Mouse (Mus musculus): ENCODE data around the gene Sox11. TPM values are rescaled to one million over a fixed set of nuclear protein-coding genes. Genes with fewer than 3 reads are reported as not detected.

Gene Sox11
- polyA plus RNA-seq (2015; fragmentation: Nextera tagmentation; extraction: Ambion mirVana), result 11.7 and 12.1 TPM in 2 replicates

DNA sequence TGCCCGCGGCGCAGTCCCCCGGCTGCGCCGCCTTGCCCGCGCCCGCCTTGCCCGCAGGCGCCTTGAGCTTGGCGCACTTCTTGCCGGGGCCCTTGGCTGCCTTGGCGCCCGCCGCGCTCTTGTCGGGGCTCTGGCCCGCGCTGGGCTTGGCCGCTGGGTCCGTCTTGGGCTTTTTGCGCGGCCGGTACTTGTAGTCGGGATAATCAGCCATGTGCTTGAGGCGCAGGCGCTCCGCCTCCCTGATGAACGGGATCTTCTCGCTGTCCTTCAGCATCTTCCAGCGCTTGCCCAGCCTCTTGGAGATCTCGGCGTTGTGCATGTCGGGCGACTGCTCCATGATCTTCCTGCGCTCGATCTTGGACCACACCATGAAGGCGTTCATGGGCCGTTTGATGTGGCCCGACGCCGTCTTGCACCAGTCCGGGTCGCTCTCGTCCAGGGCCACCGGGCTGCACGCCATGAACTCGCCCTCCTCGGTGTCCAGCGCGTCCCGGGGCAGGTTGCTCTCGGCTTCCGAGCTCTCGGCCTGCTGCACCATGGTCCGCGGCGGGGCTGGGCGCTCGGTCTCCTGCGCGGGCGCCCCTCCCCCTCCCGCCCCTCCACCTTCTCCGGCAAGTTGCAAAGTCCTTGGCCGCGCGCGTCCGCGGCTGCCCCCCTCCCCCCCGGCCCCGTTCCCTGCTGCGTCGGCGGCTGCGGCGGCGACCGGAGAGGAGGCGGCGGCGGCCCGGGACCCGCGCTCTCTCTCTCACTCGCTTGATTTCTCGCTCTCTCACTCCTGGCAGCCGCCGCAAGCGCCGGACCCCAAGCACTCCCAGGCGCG lies at the start of gene Sox11:
Gene Sox11 (minus strand): TSS at position 704 of the 820 bp plus-strand sequence.
- ATAC-seq (replicated peaks; ENCODE audit: extremely low read depth, insufficient read depth, low FRiP score), result peak; percentile 37
- Histone ChIP-seq H3K36me3 (ENCODE audit: control insufficient read depth, insufficient read depth) (no peaks in the 10 kb centered on the region), H3K27ac (ENCODE audit: low read length) (peak within 1 kb of the TSS; percentile 94), H3K9me3 (replicated peaks; ENCODE audit: control insufficient read depth, low read length) (no peaks in the 10 kb centered on the region), H3K9ac (ENCODE audit: low read length) (peak within 1 kb of the TSS; percentile 81), H3K4me2 (ENCODE audit: low read depth, low read length) (peak within 1 kb of the TSS; percentile 75), H3K27me3 (ENCODE audit: control insufficient read depth, insufficient read depth, low read length) (no peaks in the 10 kb centered on the region), H3K4me3 (ENCODE audit: low read length) (peak within 1 kb of the TSS; percentile 72), H3K4me1 (ENCODE audit: control insufficient read depth, insufficient read depth, low read length) (no peaks in the 10 kb centered on the region; the same call in 1 of the 2 replicates)
- under 1% methylated on average over 91 of the region's 95 CpGs for WGBS

GRCm38 (mm10) chr12:27391652-27392305 lies 49.4 kb upstream of the Sox11 start:
- Histone ChIP-seq H3K4me1 (ENCODE audit: control insufficient read depth, insufficient read depth, low read length) (peaks cover 7% of the 10 kb centered on the region), H3K27ac (ENCODE audit: low read length) (no peak overlapping the region), H3K9ac (ENCODE audit: low read length) (no peak overlapping the region), H3K4me3 (ENCODE audit: low read length) (no peak overlapping the region), H3K36me3 (ENCODE audit: control insufficient read depth, insufficient read depth) (no peaks in the 10 kb centered on the region), H3K27me3 (ENCODE audit: control insufficient read depth, insufficient read depth, low read length) (no peaks in the 10 kb centered on the region), H3K9me3 (replicated peaks; ENCODE audit: control insufficient read depth, low read length) (no peaks in the 10 kb centered on the region), H3K4me2 (ENCODE audit: low read depth, low read length) (no peak overlapping the region)
- 52% methylated on average over 7 of the region's 7 CpGs for WGBS
- no peak for ATAC-seq (replicated peaks; ENCODE audit: extremely low read depth, insufficient read depth, low FRiP score)

DNA sequence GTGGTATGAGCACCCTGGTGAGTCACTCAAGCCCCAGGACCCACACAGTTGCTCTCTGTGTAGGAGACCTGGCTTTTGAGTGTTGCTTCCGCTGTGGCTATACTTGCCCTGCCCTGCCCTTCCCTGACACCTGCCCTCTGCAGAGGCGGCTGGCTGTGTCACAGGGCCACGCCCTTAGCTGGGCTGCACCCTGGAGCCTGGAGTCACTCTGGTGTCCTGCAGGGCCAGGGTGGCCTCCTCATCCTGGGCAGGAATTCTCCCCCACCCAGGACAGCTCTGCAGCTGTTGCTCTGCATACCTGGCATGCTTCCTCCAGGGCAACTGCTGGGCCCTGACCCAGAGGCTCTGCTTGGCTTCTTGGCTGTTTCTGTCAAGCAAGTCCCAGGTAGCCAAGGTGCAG lies 48.1 kb upstream of the Sox11 start:
- H3K4me1 ChIP-seq (ENCODE audit: control insufficient read depth, insufficient read depth, low read length), result peaks cover 7% of the 10 kb centered on the region
- ATAC-seq (replicated peaks; ENCODE audit: extremely low read depth, insufficient read depth, low FRiP score), result no peak; the same call in 1 of the 2 replicates
- no peaks in the 10 kb centered on the region for H3K27me3 ChIP-seq (ENCODE audit: control insufficient read depth, insufficient read depth, low read length)
- no peaks in the 10 kb centered on the region for H3K36me3 ChIP-seq (ENCODE audit: control insufficient read depth, insufficient read depth)
- H3K9ac ChIP-seq (ENCODE audit: low read length), result no peak overlapping the region
- WGBS, result 35% methylated on average over 3 of the region's 3 CpGs
- no peak overlapping the region for H3K4me2 ChIP-seq (ENCODE audit: low read depth, low read length)
- no peaks in the 10 kb centered on the region for H3K9me3 ChIP-seq (replicated peaks; ENCODE audit: control insufficient read depth, low read length)
- H3K4me3 ChIP-seq (ENCODE audit: low read length), result no peak overlapping the region
- 0 out of 2 replicates have a peak overlapping the region, but pooled peaks have one; percentile 4 for H3K27ac ChIP-seq (ENCODE audit: low read length)

DNA sequence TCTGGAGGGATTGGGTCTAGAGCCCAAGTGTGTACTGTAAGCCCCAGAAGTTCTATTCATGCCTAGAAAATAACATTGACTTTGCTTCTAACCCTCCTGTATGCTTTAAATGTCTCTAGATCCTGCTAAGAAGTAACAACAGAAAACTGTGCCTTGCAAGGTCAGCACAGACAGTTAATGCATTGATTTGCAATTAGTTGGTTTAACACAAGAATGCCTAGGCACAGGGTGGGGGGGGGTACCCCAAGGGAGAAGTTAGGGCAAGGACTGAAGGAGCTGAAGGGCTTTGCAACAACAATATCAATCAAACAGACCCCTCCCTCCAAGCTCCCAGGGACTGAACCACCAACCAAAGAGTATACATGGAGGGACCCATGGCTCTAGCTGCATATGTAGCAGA lies 47.1 kb upstream of the Sox11 start:
- Histone ChIP-seq H3K36me3 (ENCODE audit: control insufficient read depth, insufficient read depth) (no peaks in the 10 kb centered on the region), H3K9me3 (replicated peaks; ENCODE audit: control insufficient read depth, low read length) (no peaks in the 10 kb centered on the region), H3K27me3 (ENCODE audit: control insufficient read depth, insufficient read depth, low read length) (no peaks in the 10 kb centered on the region), H3K4me3 (ENCODE audit: low read length) (no peak overlapping the region), H3K4me2 (ENCODE audit: low read depth, low read length) (no peak overlapping the region), H3K9ac (ENCODE audit: low read length) (no peak overlapping the region), H3K27ac (ENCODE audit: low read length) (no peak overlapping the region), H3K4me1 (ENCODE audit: control insufficient read depth, insufficient read depth, low read length) (peaks cover 7% of the 10 kb centered on the region)
- ATAC-seq (replicated peaks; ENCODE audit: extremely low read depth, insufficient read depth, low FRiP score), result no peak

DNA sequence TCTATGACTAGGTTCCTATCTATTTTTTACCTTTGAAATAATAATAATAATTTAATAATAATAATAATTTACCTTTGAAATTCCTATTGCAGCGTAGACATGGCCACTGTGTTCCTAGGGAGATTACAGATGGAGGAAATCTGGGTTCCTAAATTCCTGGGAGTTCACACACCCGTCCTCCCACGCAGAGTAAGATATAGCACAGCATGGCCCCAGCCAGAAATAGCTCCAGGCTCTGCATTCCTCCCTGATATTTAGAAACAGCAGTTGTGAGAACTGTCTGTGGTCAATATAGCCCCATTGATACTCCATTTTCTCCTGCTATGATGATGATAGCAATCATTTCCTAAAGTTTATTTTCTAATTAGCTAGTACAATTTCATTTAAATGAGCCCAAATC lies 30.1 kb upstream of the Sox11 start:
- WGBS, result 22% methylated on average over 3 of the region's 3 CpGs
- H3K4me2 ChIP-seq (ENCODE audit: low read depth, low read length), result no peak overlapping the region
- ATAC-seq (replicated peaks; ENCODE audit: extremely low read depth, insufficient read depth, low FRiP score), result peak; percentile 58; the same call in 1 of the 2 replicates
- no peak overlapping the region for H3K9ac ChIP-seq (ENCODE audit: low read length)
- H3K27me3 ChIP-seq (ENCODE audit: control insufficient read depth, insufficient read depth, low read length), result no peaks in the 10 kb centered on the region
- H3K27ac ChIP-seq (ENCODE audit: low read length), result no peak overlapping the region
- H3K4me1 ChIP-seq (ENCODE audit: control insufficient read depth, insufficient read depth, low read length), result peaks cover 5% of the 10 kb centered on the region
- H3K9me3 ChIP-seq (replicated peaks; ENCODE audit: control insufficient read depth, low read length), result no peaks in the 10 kb centered on the region; the same call in 1 of the 2 replicates
- no peaks in the 10 kb centered on the region for H3K36me3 ChIP-seq (ENCODE audit: control insufficient read depth, insufficient read depth)
- H3K4me3 ChIP-seq (ENCODE audit: low read length), result no peak overlapping the region

- no peak for ATAC-seq (replicated peaks; ENCODE audit: extremely low read depth, insufficient read depth, low FRiP score)
- Histone ChIP-seq H3K4me1 (ENCODE audit: control insufficient read depth, insufficient read depth, low read length) (peaks cover 5% of the 10 kb centered on the region), H3K36me3 (ENCODE audit: control insufficient read depth, insufficient read depth) (no peaks in the 10 kb centered on the region), H3K27me3 (ENCODE audit: control insufficient read depth, insufficient read depth, low read length) (no peaks in the 10 kb centered on the region), H3K4me2 (ENCODE audit: low read depth, low read length) (no peak overlapping the region), H3K4me3 (ENCODE audit: low read length) (no peak overlapping the region), H3K27ac (ENCODE audit: low read length) (no peak overlapping the region), H3K9me3 (replicated peaks; ENCODE audit: control insufficient read depth, low read length) (no peaks in the 10 kb centered on the region; the same call in 1 of the 2 replicates), H3K9ac (ENCODE audit: low read length) (no peak overlapping the region)
- WGBS, result 53% methylated on average over 2 of the region's 2 CpGs
Measured at GRCm38 (mm10) chr12:27370756-27371155, 28.4 kb upstream of the Sox11 start.

- Histone ChIP-seq H3K9ac (ENCODE audit: low read length) (no peak overlapping the region), H3K9me3 (replicated peaks; ENCODE audit: control insufficient read depth, low read length) (no peaks in the 10 kb centered on the region; the same call in 1 of the 2 replicates), H3K36me3 (ENCODE audit: control insufficient read depth, insufficient read depth) (no peaks in the 10 kb centered on the region), H3K4me1 (ENCODE audit: control insufficient read depth, insufficient read depth, low read length) (peaks cover 5% of the 10 kb centered on the region), H3K27me3 (ENCODE audit: control insufficient read depth, insufficient read depth, low read length) (no peaks in the 10 kb centered on the region), H3K27ac (ENCODE audit: low read length) (no peak overlapping the region), H3K4me2 (ENCODE audit: low read depth, low read length) (no peak overlapping the region), H3K4me3 (ENCODE audit: low read length) (no peak overlapping the region)
- ATAC-seq (replicated peaks; ENCODE audit: extremely low read depth, insufficient read depth, low FRiP score), result no peak
- 74% methylated on average over 2 of the region's 2 CpGs for WGBS
Measured at GRCm38 (mm10) chr12:27367476-27367875, 25.1 kb upstream of the Sox11 start.

GRCm38 (mm10) chr12:27363840-27364640 lies 21.7 kb upstream of the Sox11 start:
- H3K9me3 ChIP-seq (replicated peaks; ENCODE audit: control insufficient read depth, low read length), result no peaks in the 10 kb centered on the region; the same call in 1 of the 2 replicates
- ATAC-seq (replicated peaks; ENCODE audit: extremely low read depth, insufficient read depth, low FRiP score), result no peak
- H3K27me3 ChIP-seq (ENCODE audit: control insufficient read depth, insufficient read depth, low read length), result no peaks in the 10 kb centered on the region
- no peak overlapping the region for H3K27ac ChIP-seq (ENCODE audit: low read length)
- no peak overlapping the region for H3K4me2 ChIP-seq (ENCODE audit: low read depth, low read length)
- no peaks in the 10 kb centered on the region for H3K4me1 ChIP-seq (ENCODE audit: control insufficient read depth, insufficient read depth, low read length)
- no peak overlapping the region for H3K4me3 ChIP-seq (ENCODE audit: low read length)
- H3K9ac ChIP-seq (ENCODE audit: low read length), result no peak overlapping the region
- WGBS, result 90% methylated on average over 16 of the region's 16 CpGs
- no peaks in the 10 kb centered on the region for H3K36me3 ChIP-seq (ENCODE audit: control insufficient read depth, insufficient read depth)

Data from heart, embryonic 16.5 days (tissue).